Mouse (Mus musculus): ENCODE data around the gene Wwc1. TPM values are rescaled to one million over a fixed set of nuclear protein-coding genes. Genes with fewer than 3 reads are reported as not detected.

The Wwc1 gene
- total and polyA plus RNA-seq, 3 experiments: 0.89 to 8.7 (median 2.0) TPM

DNA sequence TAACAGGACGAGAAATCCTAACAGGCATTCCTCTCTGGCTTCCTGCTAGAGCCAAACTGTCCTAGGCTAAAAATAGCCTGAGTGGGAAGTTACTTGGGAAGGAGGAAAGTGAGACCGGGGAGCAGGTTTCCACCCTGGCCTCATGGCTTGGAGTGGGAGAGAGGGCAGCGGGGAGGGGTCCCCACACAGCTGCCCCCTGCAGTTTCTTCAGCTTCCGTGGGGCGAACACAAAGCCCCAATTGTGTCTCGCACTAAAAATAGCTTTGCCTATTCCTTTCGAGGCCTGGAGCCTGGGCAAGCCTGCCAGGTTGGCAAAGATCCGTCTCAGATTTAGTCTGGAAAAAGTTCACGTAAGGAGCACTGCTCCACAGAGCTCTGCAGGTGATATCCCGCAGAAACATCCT, 87.3 kb downstream of the Wwc1 start:
- Histone ChIP-seq H3K4me2 (ENCODE audit: insufficient read depth, low read depth, poor library complexity, severe bottlenecking) (no peak overlapping the region), H3K27me3 (replicated peaks) (peaks cover 4% of the 10 kb centered on the region), H3K9ac (ENCODE audit: insufficient read depth, low read depth) (no peak overlapping the region), H3K4me3 (replicated peaks in 1 of 3; ENCODE audit: low read depth in 2 of 3, low read length in 2 of 3, poor library complexity in 1 of 3) (no peak overlapping the region), H3K27ac (ENCODE audit: insufficient read depth, low read depth) (no peak overlapping the region), H3K9me3 (replicated peaks; ENCODE audit: low read length) (no peaks in the 10 kb centered on the region), H3K4me1 (ENCODE audit: control insufficient read depth in 1 of 2, insufficient read depth in 2 of 2) (no peaks in the 10 kb centered on the region), H3K36me3 (replicated peaks in 1 of 2; ENCODE audit: control insufficient read depth in 1 of 2, insufficient read depth in 1 of 2, low read length in 1 of 2) (no peaks in the 10 kb centered on the region), H3K79me2 (replicated peaks; ENCODE audit: control insufficient read depth, extremely low read depth, insufficient read depth, poor library complexity, severe bottlenecking) (no peaks in the 10 kb centered on the region)
- no peak for TF ChIP-seq ELF1 (IDR thresholded peaks at IDR 0.05; ENCODE audit: low read depth, low read length)
- no peak for TF ChIP-seq CHD2 (IDR thresholded peaks at IDR 0.05; ENCODE audit: low read length)
- no peak for TF ChIP-seq ZKSCAN1 (IDR thresholded peaks at IDR 0.05; ENCODE audit: borderline replicate concordance, low read depth, low read length)
- no peak for TF ChIP-seq KAT2A (IDR thresholded peaks at IDR 0.05; ENCODE audit: insufficient replicate concordance, low read length)
- TF ChIP-seq MAX (IDR thresholded peaks at IDR 0.05; ENCODE audit: low read length): no peak
- no peak for TF ChIP-seq USF2 (conservative IDR thresholded peaks at IDR 0.05; ENCODE audit: low read depth, low read length)
- no peak for TF ChIP-seq MYC (IDR thresholded peaks at IDR 0.05; ENCODE audit: low read depth, low read length)
- no peak for TF ChIP-seq ZMIZ1 (IDR thresholded peaks at IDR 0.05; ENCODE audit: low read depth, low read length)
- TF ChIP-seq HCFC1 (IDR thresholded peaks at IDR 0.05; ENCODE audit: low read depth, low read length): no peak
- no peak for TF ChIP-seq ZNF384 (IDR thresholded peaks at IDR 0.05; ENCODE audit: low read depth, low read length)
- TF ChIP-seq POLR2AphosphoS2 (IDR thresholded peaks at IDR 0.05; ENCODE audit: low read depth, low read length): no peak
- no peak for TF ChIP-seq E2F4 (IDR thresholded peaks at IDR 0.05; ENCODE audit: insufficient replicate concordance, low read depth, low read length)
- TF ChIP-seq PAX5 (IDR thresholded peaks at IDR 0.05; ENCODE audit: low read length): no peak
- TF ChIP-seq POLR2A (IDR thresholded peaks at IDR 0.05; ENCODE audit: low read depth, low read length): no peak
- no peak for TF ChIP-seq SMC3 (IDR thresholded peaks at IDR 0.05; ENCODE audit: low read depth, low read length)
- no peak for TF ChIP-seq RCOR1 (conservative IDR thresholded peaks at IDR 0.05; ENCODE audit: low read depth, low read length)
- no peak for TF ChIP-seq ETS1 (conservative IDR thresholded peaks at IDR 0.05; ENCODE audit: low read depth, low read length)
- no peak for TF ChIP-seq UBTF (IDR thresholded peaks at IDR 0.05; ENCODE audit: low read depth, low read length)
- in situ Hi-C loops (cut with MboI; ENCODE audit: low pct_ligation_motif_present, low pct_unique_long_range_greater_than_20kb, low sequenced_read_pairs): no loop called here
- no peak for DNase-seq (ENCODE audit: extremely low read depth)
- dilution Hi-C loops (cut with MboI; ENCODE audit: extremely low pct_ligation_motif_present, extremely low pct_unique_long_range_greater_than_20kb, low sequenced_read_pairs): no loop called here

DNA sequence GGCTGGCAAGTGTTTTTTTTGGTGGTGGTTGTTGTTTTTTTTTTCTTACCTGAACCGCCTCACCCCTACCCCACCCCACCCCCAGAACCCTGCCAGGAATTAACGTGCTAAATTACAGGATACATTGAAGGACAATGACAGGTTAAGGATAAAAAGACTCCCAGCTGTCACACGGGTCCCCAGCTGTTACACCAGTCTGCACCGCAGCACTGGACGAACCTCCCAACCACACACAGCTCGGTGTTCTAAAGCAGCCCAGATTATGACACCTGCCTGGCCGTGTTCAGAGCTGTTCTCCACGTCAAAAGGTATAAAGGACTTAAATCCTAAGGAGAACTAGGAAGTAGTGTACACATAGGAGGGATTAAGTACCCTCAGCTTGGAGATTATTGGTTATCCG, 88.0 kb downstream of the Wwc1 start:
- dilution Hi-C loops (cut with MboI; ENCODE audit: extremely low pct_ligation_motif_present, extremely low pct_unique_long_range_greater_than_20kb, low sequenced_read_pairs): no loop called here
- H3K4me2 ChIP-seq (ENCODE audit: insufficient read depth, low read depth, poor library complexity, severe bottlenecking): no peak overlapping the region
- no peaks in the 10 kb centered on the region for H3K36me3 ChIP-seq (replicated peaks in 1 of 2; ENCODE audit: control insufficient read depth in 1 of 2, insufficient read depth in 1 of 2, low read length in 1 of 2)
- H3K4me1 ChIP-seq (ENCODE audit: control insufficient read depth in 1 of 2, insufficient read depth in 2 of 2): no peaks in the 10 kb centered on the region
- H3K4me3 ChIP-seq (replicated peaks in 1 of 3; ENCODE audit: low read depth in 2 of 3, low read length in 2 of 3, poor library complexity in 1 of 3): no peak overlapping the region
- no peak for DNase-seq (ENCODE audit: extremely low read depth)
- peaks cover 3% of the 10 kb centered on the region for H3K27me3 ChIP-seq (replicated peaks)
- H3K27ac ChIP-seq (ENCODE audit: insufficient read depth, low read depth): no peak overlapping the region
- H3K9me3 ChIP-seq (replicated peaks; ENCODE audit: low read length): no peaks in the 10 kb centered on the region
- TF ChIP-seq ETS1 (conservative IDR thresholded peaks at IDR 0.05; ENCODE audit: low read depth, low read length): no peak
- no peak for TF ChIP-seq EP300 (IDR thresholded peaks at IDR 0.05; ENCODE audit: low read length)
- TF ChIP-seq ZKSCAN1 (IDR thresholded peaks at IDR 0.05; ENCODE audit: borderline replicate concordance, low read depth, low read length): no peak
- no peak for TF ChIP-seq RAD21 (IDR thresholded peaks at IDR 0.05; ENCODE audit: low read depth, low read length)
- no peak for TF ChIP-seq KAT2A (IDR thresholded peaks at IDR 0.05; ENCODE audit: insufficient replicate concordance, low read length)
- TF ChIP-seq ZMIZ1 (IDR thresholded peaks at IDR 0.05; ENCODE audit: low read depth, low read length): no peak
- TF ChIP-seq MYC (IDR thresholded peaks at IDR 0.05; ENCODE audit: low read depth, low read length): no peak
- TF ChIP-seq MAX (IDR thresholded peaks at IDR 0.05; ENCODE audit: low read length): no peak
- no peak for TF ChIP-seq E2F4 (IDR thresholded peaks at IDR 0.05; ENCODE audit: insufficient replicate concordance, low read depth, low read length)
- no peak for TF ChIP-seq POLR2AphosphoS2 (IDR thresholded peaks at IDR 0.05; ENCODE audit: low read depth, low read length)
- TF ChIP-seq NRF1 (IDR thresholded peaks at IDR 0.05; ENCODE audit: low read depth, low read length): no peak
- in situ Hi-C loops (cut with MboI; ENCODE audit: low pct_ligation_motif_present, low pct_unique_long_range_greater_than_20kb, low sequenced_read_pairs): no loop called here
- H3K79me2 ChIP-seq (replicated peaks; ENCODE audit: control insufficient read depth, extremely low read depth, insufficient read depth, poor library complexity, severe bottlenecking): no peaks in the 10 kb centered on the region
- no peak overlapping the region for H3K9ac ChIP-seq (ENCODE audit: insufficient read depth, low read depth)
